Mouse (Mus musculus) thymus, postnatal 10 days (tissue): ENCODE measurements around the gene Atp2b2.

Experiments
- DNase-seq, 2 experiments: peaks; one replicate each; pipeline ENCODE4 v3.0.0; 2021; ENCODE audit warnings: low spot score in 2 of 2

Gene Atp2b2

GRCm38 (mm10) chr6:113795241-113795702, 247.1 kb downstream of the Atp2b2 start:
- DNase-seq = no peak

GRCm38 (mm10) chr6:113792368-113792767, 250.0 kb downstream of the Atp2b2 start:
- DNase-seq = no peak

- no peak for DNase-seq
Observed at GRCm38 (mm10) chr6:113791012-113791411, 251.4 kb downstream of the Atp2b2 start.

GRCm38 (mm10) chr6:113787459-113787968, 254.9 kb downstream of the Atp2b2 start:
- DNase-seq = no peak

GRCm38 (mm10) chr6:113785658-113786057, 256.8 kb downstream of the Atp2b2 start:
- DNase-seq = no peak

- DNase-seq = no peak
Observed at GRCm38 (mm10) chr6:113778229-113778753, 264.1 kb downstream of the Atp2b2 start.

- no peak for DNase-seq
Observed at GRCm38 (mm10) chr6:113768804-113769203, 273.6 kb downstream of the Atp2b2 start.

- peak in 1 of 2 experiments; percentile 60 for DNase-seq
Observed at GRCm38 (mm10) chr6:113761644-113762043, 280.8 kb downstream of the Atp2b2 start.

GRCm38 (mm10) chr6:113749119-113749685, 293.2 kb downstream of the Atp2b2 start:
- peak; percentile 14 to 25 for DNase-seq

- DNase-seq = no peak
Observed at GRCm38 (mm10) chr6:113748351-113748750, 294.1 kb downstream of the Atp2b2 start.

GRCm38 (mm10) chr6:113747284-113747683, 295.1 kb downstream of the Atp2b2 start:
- DNase-seq = no peak

GRCm38 (mm10) chr6:113745117-113745516, 297.3 kb downstream of the Atp2b2 start:
- no peak for DNase-seq

GRCm38 (mm10) chr6:113743111-113743510, 299.3 kb downstream of the Atp2b2 start:
- DNase-seq = no peak

GRCm38 (mm10) chr6:113742321-113742720, 300.1 kb downstream of the Atp2b2 start:
- DNase-seq = no peak

GRCm38 (mm10) chr6:113741425-113741824, 301.0 kb downstream of the Atp2b2 start:
- no peak for DNase-seq

GRCm38 (mm10) chr6:113740236-113741217, 301.9 kb downstream of the Atp2b2 start, which contains the start of gene Sec13:
Sec13 (minus strand) TSS chr6:113740743.
- DNase-seq = peak; percentile 58 to 82

- no peak for DNase-seq
Observed at GRCm38 (mm10) chr6:113737318-113738046, 304.9 kb downstream of the Atp2b2 start.

- no peak for DNase-seq
Observed at GRCm38 (mm10) chr6:113731296-113731695, 311.1 kb downstream of the Atp2b2 start.

- no peak for DNase-seq
Observed at GRCm38 (mm10) chr6:113728181-113728580, 314.2 kb downstream of the Atp2b2 start.

- no peak for DNase-seq
Observed at GRCm38 (mm10) chr6:113721061-113721460, 321.4 kb downstream of the Atp2b2 start.

GRCm38 (mm10) chr6:113719878-113720277, 322.5 kb downstream of the Atp2b2 start, which contains the start of gene Ghrl:
Ghrl (minus strand) TSS chr6:113719880.
- no peak for DNase-seq
